Mouse (Mus musculus): Measurements from ENCODE around the gene 6330409D20Rik. TPM values are rescaled to one million over a fixed set of nuclear protein-coding genes. Genes with fewer than 3 reads are reported as not detected.

The 6330409D20Rik gene
- total RNA-seq, 1 experiment, result not detected

DNA sequence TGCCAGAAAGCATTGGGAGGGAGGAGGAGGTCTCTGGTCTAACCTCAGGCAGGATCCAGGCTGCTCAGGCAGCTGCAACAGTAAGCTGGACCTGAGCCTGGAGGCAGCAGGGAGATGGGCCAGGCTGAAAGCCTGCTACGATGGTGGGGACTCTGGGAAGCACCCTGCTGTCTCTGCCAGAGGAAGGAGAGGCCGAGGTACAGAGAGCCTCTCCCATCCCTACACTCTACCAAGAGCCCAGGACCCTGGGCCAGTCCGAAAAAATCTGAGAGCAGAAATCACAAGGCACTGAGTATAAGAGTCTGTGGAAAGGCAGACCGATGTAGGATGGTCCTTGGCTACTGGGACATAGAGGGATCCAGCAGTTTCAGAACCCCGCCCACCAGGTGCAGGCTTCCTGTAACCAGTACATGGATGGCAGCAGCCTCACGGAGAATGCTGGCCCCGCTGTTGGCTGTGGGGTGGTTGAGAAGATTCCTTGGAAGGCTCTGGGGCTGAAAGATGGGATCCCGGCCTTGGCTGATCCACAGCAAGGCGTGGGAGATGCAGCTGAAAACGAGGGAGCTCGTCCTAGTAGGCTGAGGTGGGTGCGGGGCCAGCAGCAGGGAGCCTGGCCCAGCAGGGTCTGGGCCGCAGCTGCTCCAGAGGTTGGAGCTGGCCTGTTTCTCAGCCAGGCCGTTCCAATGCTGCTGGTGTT is 57.9 kb downstream of the 6330409D20Rik start:
- Histone ChIP-seq H3K4me1 (ENCODE audit: control insufficient read depth in 2 of 2, insufficient read depth in 2 of 2, low read length in 2 of 2, poor library complexity in 1 of 2) (peaks cover 2 to 8% of the 10 kb centered on the region in 2 experiments; a peak in 1 of 4 replicates), H3K9ac (ENCODE audit: insufficient read depth, low read depth, low read length, poor library complexity, severe bottlenecking) (no peak overlapping the region), H3K27ac (ENCODE audit: insufficient read depth, low read depth, low read length, poor library complexity, severe bottlenecking) (no peak overlapping the region), H3K4me3 (ENCODE audit: insufficient read depth in 1 of 2, low read depth in 1 of 2, low read length in 2 of 2, poor library complexity in 1 of 2, severe bottlenecking in 1 of 2) (no peak overlapping the region), H3K9me3 (ENCODE audit: control insufficient read depth, insufficient read depth, low read depth, low read length) (no peaks in the 10 kb centered on the region), H3K36me3 (ENCODE audit: control insufficient read depth, insufficient read depth, low read length, poor library complexity, severe bottlenecking) (peaks cover 65% of the 10 kb centered on the region)
- DNase-seq (ENCODE audit: low read depth, low spot score), result no peak
- in situ Hi-C loops (cut with MboI; ENCODE audit: low sequenced_read_pairs in 2 of 2, unreplicated experiment in 2 of 2), result no loop called here
- no peak for TF ChIP-seq ZC3H11A (IDR thresholded peaks at IDR 0.05; ENCODE audit: borderline replicate concordance, low read depth, low read length)
- no peak for TF ChIP-seq HCFC1 (IDR thresholded peaks at IDR 0.05; ENCODE audit: borderline replicate concordance, insufficient read depth, low read length)
- TF ChIP-seq ZNF384 (IDR thresholded peaks at IDR 0.05; ENCODE audit: low read depth, low read length), result no peak
- TF ChIP-seq CHD2 (IDR thresholded peaks at IDR 0.05; ENCODE audit: low read depth, low read length), result no peak
- no peak for TF ChIP-seq MAFK (IDR thresholded peaks at IDR 0.05; ENCODE audit: insufficient read depth, low read depth, low read length)

Other genes with a start within 250 kb of the 6330409D20Rik start
- gene Fam102a, start 205.7 kb downstream of the 6330409D20Rik start, total RNA-seq (2012; rRNA removed), result 11.6 TPM in 2 replicates
- gene Dpm2, start 170.2 kb downstream of the 6330409D20Rik start, total RNA-seq (2012; rRNA removed), result 38.0 and 44.1 TPM in 2 replicates
- 3.5 and 5.0 TPM in 2 replicates for gene Pip5kl1, start 166.2 kb downstream of the 6330409D20Rik start, total RNA-seq (2012; rRNA removed)
- 0.37 and 0.71 TPM in 2 replicates for gene 9430097D07Rik, start 165.3 kb downstream of the 6330409D20Rik start, total RNA-seq (2012; rRNA removed)
- gene St6galnac4, start 153.9 kb downstream of the 6330409D20Rik start, total RNA-seq (2012; rRNA removed), result 9.4 and 14.8 TPM in 2 replicates
- 18.0 and 27.2 TPM in 2 replicates for gene St6galnac6, start 141.3 kb downstream of the 6330409D20Rik start, total RNA-seq (2012; rRNA removed)
- gene Ak1, start 119.3 kb downstream of the 6330409D20Rik start, total RNA-seq (2012; rRNA removed), result 77.4 and 90.8 TPM in 2 replicates
- gene Eng, start 94.4 kb downstream of the 6330409D20Rik start, total RNA-seq (2012; rRNA removed), result 18.3 and 36.8 TPM in 2 replicates
- 61.2 and 84.6 TPM in 2 replicates for gene Fpgs, start 36.9 kb downstream of the 6330409D20Rik start, total RNA-seq (2012; rRNA removed)
- gene Cdk9, start 27.9 kb downstream of the 6330409D20Rik start, total RNA-seq (2012; rRNA removed), result 68.0 and 72.4 TPM in 2 replicates
- gene Sh2d3c, start 20.0 kb downstream of the 6330409D20Rik start, total RNA-seq (2012; rRNA removed), result 1.7 and 1.8 TPM in 2 replicates
- gene Tor2a, start 16.2 kb upstream of the 6330409D20Rik start, total RNA-seq (2012; rRNA removed), result 75.9 and 124 TPM in 2 replicates
- 0.94 and 2.2 TPM in 2 replicates for gene Ttc16, start 34.6 kb upstream of the 6330409D20Rik start, total RNA-seq (2012; rRNA removed)
- 14.9 and 20.9 TPM in 2 replicates for gene Ptrh1, start 34.8 kb upstream of the 6330409D20Rik start, total RNA-seq (2012; rRNA removed)
- gene Cfap157, start 43.4 kb upstream of the 6330409D20Rik start, total RNA-seq (2012; rRNA removed), result 0.32 TPM in 1 of 2 replicates, not detected in the other
- gene Stxbp1, start 106.2 kb upstream of the 6330409D20Rik start, total RNA-seq (2012; rRNA removed), result 4.0 and 6.6 TPM in 2 replicates
- 65.3 and 90.0 TPM in 2 replicates for gene Fam129b, start 135.1 kb upstream of the 6330409D20Rik start, total RNA-seq (2012; rRNA removed)
- gene Rpl12, start 220.5 kb upstream of the 6330409D20Rik start, total RNA-seq (2012; rRNA removed), result 2,117 and 2,535 TPM in 2 replicates
- gene Lrsam1, start 220.6 kb upstream of the 6330409D20Rik start, total RNA-seq (2012; rRNA removed), result 16.7 and 27.7 TPM in 2 replicates
- gene Slc2a8, start 241.1 kb upstream of the 6330409D20Rik start, total RNA-seq (2012; rRNA removed), result 25.7 and 77.9 TPM in 2 replicates